Mouse (Mus musculus): Measurements from ENCODE around the gene Sacm1l.

DNA sequence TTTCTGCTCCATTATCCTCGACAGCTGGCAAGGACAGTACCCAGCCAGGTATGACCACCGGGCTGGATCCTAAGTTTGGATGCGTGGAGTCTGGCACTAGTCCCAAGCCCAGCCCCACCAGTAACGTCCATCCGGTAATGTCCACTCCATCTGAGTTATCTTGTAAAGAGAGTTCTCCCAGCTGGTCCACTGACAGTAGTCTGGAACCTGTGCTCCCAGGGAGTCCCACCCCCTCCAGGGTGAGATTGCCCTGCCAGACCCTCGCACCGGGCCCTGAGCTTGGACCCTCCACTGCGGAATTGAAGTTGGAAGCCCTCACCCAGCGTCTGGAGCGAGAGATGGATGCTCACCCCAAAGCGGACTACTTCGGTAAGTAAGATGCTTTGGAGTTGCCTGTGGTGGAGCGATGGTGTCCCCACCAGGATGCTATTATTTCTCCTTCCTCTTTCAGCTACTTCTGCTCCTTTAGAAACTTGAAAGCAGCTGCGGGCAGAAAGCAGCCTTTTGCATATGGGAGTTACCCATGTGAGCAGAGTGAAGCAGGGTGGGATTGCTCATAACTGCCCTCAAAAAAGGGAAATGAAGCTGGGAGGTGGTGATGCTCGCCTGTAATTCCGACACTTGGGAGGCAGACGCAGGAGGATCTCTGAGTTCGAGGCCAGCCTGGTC lies 49.2 kb upstream of the Sacm1l start:
- TF ChIP-seq POLR2A (IDR thresholded peaks at IDR 0.05; ENCODE audit: low read depth, low read length) (no peak), CTCF (IDR thresholded peaks at IDR 0.05; ENCODE audit: borderline replicate concordance, insufficient read depth, low read length) (no peak)
